ENCODE assay signal across 11 mouse cellular contexts in the genomic region with DNA sequence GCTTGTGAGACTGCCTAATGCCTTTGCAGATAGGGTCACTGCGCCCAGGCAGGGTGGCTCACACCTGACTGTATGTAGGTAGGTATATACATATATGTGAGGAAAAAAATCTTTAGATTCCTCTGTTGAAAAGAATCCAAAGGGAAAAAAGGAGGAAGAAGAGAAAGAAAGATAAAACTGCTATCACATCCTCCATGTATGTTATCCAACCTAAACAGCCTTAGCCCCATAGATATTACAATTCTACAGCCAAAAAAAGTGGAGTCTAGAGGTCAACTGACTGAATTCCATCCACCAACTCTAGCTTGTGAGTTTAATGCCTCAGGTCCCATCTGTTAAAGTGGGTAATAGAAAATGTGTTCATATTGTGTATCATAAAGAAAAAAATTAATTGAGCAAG. TPM values are rescaled to one million over a fixed set of nuclear protein-coding genes. Genes with fewer than 3 reads are reported as not detected.
A peak's percentile ranks its signal among the peaks of the same experiment; 100 is the strongest.
DNase-seq lines count a peak whose midpoint lies in the region; ATAC-seq and TF ChIP-seq lines count a peak whose summit lies in the region.
"Had no signal": no experiment of that assay in that cellular context is flagged by ENCODE, and none has a peak within 500 bp of the region (broad histone marks: within the 10 kb centered on the region; RNA-seq: fewer than 3 reads in every experiment).

No protein-coding gene starts in this region.

- no peak overlapping the region for H3K9ac ChIP-seq in intestine, embryonic 16.5 days (ENCODE audit: low read depth, low read length)
- H3K9ac ChIP-seq in intestine, embryonic 15.5 days, result no peak overlapping the region
- no peak overlapping the region; the same call in 1 of the 2 replicates for H3K9ac ChIP-seq in MEL (ENCODE audit: control insufficient read depth, low read depth, low read length, poor library complexity, severe bottlenecking)
- H3K9ac ChIP-seq in limb, embryonic 13.5 days, result no peak overlapping the region

- peaks cover 10% of the 10 kb centered on the region for H3K4me1 ChIP-seq in intestine, embryonic 16.5 days (ENCODE audit: control insufficient read depth, insufficient read depth, low read length)
- 0 out of 2 replicates have a peak, but pooled peaks cover 5% of the 10 kb centered on the region for H3K4me1 ChIP-seq in intestine, embryonic 15.5 days (replicated peaks)
- peaks cover 14 to 21% of the 10 kb centered on the region in 2 experiments for H3K4me1 ChIP-seq in MEL (ENCODE audit: control insufficient read depth in 1 of 2, insufficient read depth in 2 of 2, low read length in 2 of 2)
- H3K4me1 ChIP-seq in limb, embryonic 13.5 days, result peaks cover 16% of the 10 kb centered on the region

- no peak for TF ChIP-seq CTCF in MEL (IDR thresholded peaks at IDR 0.05 in 2 of 3, conservative IDR thresholded peaks at IDR 0.05 in 1 of 3; ENCODE audit: control insufficient read depth in 1 of 3, insufficient read depth in 1 of 3, low read depth in 2 of 3, low read length in 3 of 3, poor library complexity in 1 of 3, severe bottlenecking in 1 of 3)

- DNase-seq in 3T3-L1 (ENCODE audit: low read depth, low spot score) (peak; percentile 3), MEL (ENCODE audit: low read depth, low spot score) (peak; percentile 22)
- no peak for DNase-seq in left cerebral cortex, adult 11 months (ENCODE audit: low spot score)
- DNase-seq in T-cell, adult 2 months (ENCODE audit: low spot score), result no peak
- DNase-seq in cerebellum, postnatal 25 days, result no peak
- DNase-seq: kidney, adult 2 months; layer of hippocampus, postnatal 36 days had no signal

- H3K4me3 ChIP-seq in intestine, embryonic 16.5 days (ENCODE audit: low read length), result no peak overlapping the region
- H3K4me3 ChIP-seq in intestine, embryonic 15.5 days (replicated peaks), result no peak overlapping the region
- peak overlapping the region in 1 of 2 experiments; percentile 11; a peak in 1 of 4 replicates for H3K4me3 ChIP-seq in MEL (ENCODE audit: control insufficient read depth in 1 of 2, insufficient read depth in 1 of 2, low read depth in 2 of 2, low read length in 2 of 2)
- no peak overlapping the region for H3K4me3 ChIP-seq in limb, embryonic 13.5 days

- no peak for TF ChIP-seq RAD21 in MEL (IDR thresholded peaks at IDR 0.05; ENCODE audit: low read depth, low read length)

- H3K27ac ChIP-seq in intestine, embryonic 16.5 days (ENCODE audit: low read length), result no peak overlapping the region
- no peak overlapping the region for H3K27ac ChIP-seq in intestine, embryonic 15.5 days
- H3K27ac ChIP-seq in MEL (ENCODE audit: control insufficient read depth, low read depth, low read length), result peak overlapping the region; percentile 36
- no peak overlapping the region for H3K27ac ChIP-seq in limb, embryonic 13.5 days

- no peaks in the 10 kb centered on the region for H3K27me3 ChIP-seq in intestine, embryonic 16.5 days (replicated peaks; ENCODE audit: control insufficient read depth, insufficient read depth, low read length)
- no peaks in the 10 kb centered on the region for H3K27me3 ChIP-seq in intestine, embryonic 15.5 days (replicated peaks)
- no peaks in the 10 kb centered on the region for H3K27me3 ChIP-seq in MEL (ENCODE audit: control insufficient read depth in 1 of 2, insufficient read depth in 2 of 2, low read length in 2 of 2)
- H3K27me3 ChIP-seq in limb, embryonic 13.5 days, result no peaks in the 10 kb centered on the region
- H3K27me3 ChIP-seq: heart, embryonic 12.5 days had no signal

- TF ChIP-seq EP300 in MEL (IDR thresholded peaks at IDR 0.05; ENCODE audit: low read depth in 1 of 2, low read length in 2 of 2), result peak; percentile 86 to 88

- ATAC-seq in intestine, embryonic 16.5 days, result no peak
- no peak for ATAC-seq in intestine, embryonic 15.5 days
- ATAC-seq in limb, embryonic 13.5 days (ENCODE audit: low FRiP score, low read depth), result no peak

- no peak for TF ChIP-seq POLR2A in MEL (IDR thresholded peaks at IDR 0.05; ENCODE audit: control insufficient read depth in 1 of 2, insufficient read depth in 1 of 2, low read depth in 1 of 2, low read length in 2 of 2, poor library complexity in 1 of 2)

- H3K4me2 ChIP-seq in intestine, embryonic 16.5 days (ENCODE audit: low read depth, low read length), result peak overlapping the region; percentile 66; the same call in 1 of the 2 replicates
- no peak overlapping the region for H3K4me2 ChIP-seq in intestine, embryonic 15.5 days (replicated peaks)
- peak overlapping the region; percentile 79 for H3K4me2 ChIP-seq in limb, embryonic 13.5 days (replicated peaks)

- no peaks in the 10 kb centered on the region for H3K36me3 ChIP-seq in intestine, embryonic 16.5 days (ENCODE audit: control insufficient read depth, insufficient read depth, low read length)
- no peaks in the 10 kb centered on the region for H3K36me3 ChIP-seq in intestine, embryonic 15.5 days
- H3K36me3 ChIP-seq in MEL (ENCODE audit: control insufficient read depth in 1 of 2, insufficient read depth in 2 of 2, low read length in 2 of 2), result peaks cover 0 to 30% of the 10 kb centered on the region in 2 experiments; a peak in 3 of 4 replicates
- H3K36me3 ChIP-seq in limb, embryonic 13.5 days, result peaks cover 15% of the 10 kb centered on the region

- WGBS in intestine, embryonic 16.5 days, result 96% methylated on average over 1 of the region's 1 CpGs
- 95% methylated on average over 1 of the region's 1 CpGs for WGBS in intestine, embryonic 15.5 days
- WGBS in limb, embryonic 13.5 days, result 100% methylated on average over 1 of the region's 1 CpGs

- H3K79me2 ChIP-seq in MEL (ENCODE audit: control insufficient read depth, insufficient read depth, low read length, poor library complexity), result peaks cover 37% of the 10 kb centered on the region

- no peaks in the 10 kb centered on the region for H3K9me3 ChIP-seq in intestine, embryonic 16.5 days (ENCODE audit: control insufficient read depth, low read length)
- H3K9me3 ChIP-seq in intestine, embryonic 15.5 days, result no peaks in the 10 kb centered on the region
- no peaks in the 10 kb centered on the region for H3K9me3 ChIP-seq in MEL (replicated peaks; ENCODE audit: insufficient read depth, low read length)
- H3K9me3 ChIP-seq in limb, embryonic 13.5 days, result no peaks in the 10 kb centered on the region
- H3K9me3 ChIP-seq: heart, embryonic 12.5 days had no signal

TF ChIP-seq in MEL, 35 proteins besides CTCF, POLR2A, EP300 and RAD21:
- TF ChIP-seq CHD1 (IDR thresholded peaks at IDR 0.05; ENCODE audit: low read depth, low read length) (no peak), KAT2A (conservative IDR thresholded peaks at IDR 0.05; ENCODE audit: low read depth, low read length) (no peak), TAL1 (IDR thresholded peaks at IDR 0.05; ENCODE audit: low read length) (peak; percentile 43), ELF1 (IDR thresholded peaks at IDR 0.05; ENCODE audit: low read depth, low read length) (no peak), USF1 (IDR thresholded peaks at IDR 0.05; ENCODE audit: low read depth, low read length) (no peak), CHD2 (IDR thresholded peaks at IDR 0.05; ENCODE audit: low read length) (no peak), GATA1 (IDR thresholded peaks at IDR 0.05; ENCODE audit: low read depth, low read length) (peak; percentile 90), POLR2AphosphoS2 (IDR thresholded peaks at IDR 0.05; ENCODE audit: low read length) (0 out of 2 replicates have a peak, but pooled peaks have one; percentile 25), HCFC1 (IDR thresholded peaks at IDR 0.05; ENCODE audit: low read depth, low read length) (no peak), NELFE (IDR thresholded peaks at IDR 0.05; ENCODE audit: low read depth, low read length) (no peak), SIN3A (IDR thresholded peaks at IDR 0.05; ENCODE audit: low read length) (no peak), SMC3 (IDR thresholded peaks at IDR 0.05; ENCODE audit: low read depth, low read length) (no peak), TCF12 (IDR thresholded peaks at IDR 0.05; ENCODE audit: low read depth, low read length) (peak; percentile 87), ZNF384 (IDR thresholded peaks at IDR 0.05; ENCODE audit: low read depth, low read length) (peak; percentile 57), BHLHE40 (IDR thresholded peaks at IDR 0.05; ENCODE audit: borderline replicate concordance, low read depth, low read length) (no peak), USF2 (IDR thresholded peaks at IDR 0.05; ENCODE audit: borderline replicate concordance in 1 of 2, insufficient read depth in 1 of 2, low read depth in 1 of 2, low read length in 2 of 2) (no peak), MXI1 (IDR thresholded peaks at IDR 0.05; ENCODE audit: low read depth, low read length) (no peak), RCOR1 (IDR thresholded peaks at IDR 0.05; ENCODE audit: low read depth, low read length) (peak; percentile 76), ETS1 (IDR thresholded peaks at IDR 0.05; ENCODE audit: low read depth, low read length) (peak; percentile 60; the same call in 1 of the 2 replicates), UBTF (IDR thresholded peaks at IDR 0.05; ENCODE audit: borderline replicate concordance, insufficient read depth, low read depth, low read length) (no peak), ZMIZ1 (IDR thresholded peaks at IDR 0.05; ENCODE audit: low read depth, low read length) (no peak), MAZ (IDR thresholded peaks at IDR 0.05; ENCODE audit: low read depth, low read length) (no peak)

RNA-seq across cellular contexts. Expression of gene Clns1a, which starts 1.0 kb away (rescaled TPM):
- 136 and 152 TPM in 2 replicates for polyA plus RNA-seq in intestine, embryonic 16.5 days (2015; fragmentation: Nextera tagmentation; extraction: Ambion mirVana)
- 155 and 161 TPM in 2 replicates for polyA plus RNA-seq in intestine, embryonic 15.5 days (2015; fragmentation: Nextera tagmentation; extraction: Ambion mirVana)
- 140 and 141 TPM in 2 replicates for total RNA-seq in MEL (2012; rRNA removed)
- polyA plus RNA-seq in MEL (2012; ENCODE audit: insufficient read depth in 1 of 2, insufficient read length in 2 of 2, low read depth in 1 of 2, low replicate concordance in 2 of 2, missing spikeins in 1 of 2), result 100 to 1,000 TPM; 119 to 130 TPM
- 229 and 230 TPM in 2 replicates for polyA plus RNA-seq in limb, embryonic 13.5 days (2015; fragmentation: Nextera tagmentation; extraction: Ambion mirVana)

RNA-seq across cellular contexts. Expression of gene Aqp11, which starts 42.6 kb away (rescaled TPM):
- polyA plus RNA-seq in intestine, embryonic 16.5 days (2015; fragmentation: Nextera tagmentation; extraction: Ambion mirVana), result 93.4 and 115 TPM in 2 replicates
- 52.1 and 57.2 TPM in 2 replicates for polyA plus RNA-seq in intestine, embryonic 15.5 days (2015; fragmentation: Nextera tagmentation; extraction: Ambion mirVana)
- total RNA-seq in MEL (2012; rRNA removed), result 0.65 and 0.89 TPM in 2 replicates
- 1 to 10 TPM in 1 of 2 experiments, not detected in 1; 3.9 TPM for polyA plus RNA-seq in MEL (2012; ENCODE audit: insufficient read depth in 1 of 2, insufficient read length in 2 of 2, low read depth in 1 of 2, low replicate concordance in 2 of 2, missing spikeins in 1 of 2)
- polyA plus RNA-seq in limb, embryonic 13.5 days (2015; fragmentation: Nextera tagmentation; extraction: Ambion mirVana), result 2.7 and 3.8 TPM in 2 replicates

Comparison
In these comparisons a context has a peak if more than half of its experiments do, and no peak if none do; other contexts are left out.
1. DNase-seq: peak in 3T3-L1 (single experiment) and MEL (single experiment); none in left cerebral cortex, adult 11 months (single experiment), T-cell, adult 2 months (single experiment) and cerebellum, postnatal 25 days (0 of 2).
2. RNA of gene Aqp11, which starts 42.6 kb away (polyA plus RNA-seq): 93.4 to 115 TPM in intestine, embryonic 16.5 days and 52.1 to 57.2 TPM in intestine, embryonic 15.5 days; 3.9 TPM in MEL and 2.7 to 3.8 TPM in limb, embryonic 13.5 days; every median in the first group is over 10 times any median in the second.